Mouse (Mus musculus): ENCODE measurements around the gene Inip.

DNA sequence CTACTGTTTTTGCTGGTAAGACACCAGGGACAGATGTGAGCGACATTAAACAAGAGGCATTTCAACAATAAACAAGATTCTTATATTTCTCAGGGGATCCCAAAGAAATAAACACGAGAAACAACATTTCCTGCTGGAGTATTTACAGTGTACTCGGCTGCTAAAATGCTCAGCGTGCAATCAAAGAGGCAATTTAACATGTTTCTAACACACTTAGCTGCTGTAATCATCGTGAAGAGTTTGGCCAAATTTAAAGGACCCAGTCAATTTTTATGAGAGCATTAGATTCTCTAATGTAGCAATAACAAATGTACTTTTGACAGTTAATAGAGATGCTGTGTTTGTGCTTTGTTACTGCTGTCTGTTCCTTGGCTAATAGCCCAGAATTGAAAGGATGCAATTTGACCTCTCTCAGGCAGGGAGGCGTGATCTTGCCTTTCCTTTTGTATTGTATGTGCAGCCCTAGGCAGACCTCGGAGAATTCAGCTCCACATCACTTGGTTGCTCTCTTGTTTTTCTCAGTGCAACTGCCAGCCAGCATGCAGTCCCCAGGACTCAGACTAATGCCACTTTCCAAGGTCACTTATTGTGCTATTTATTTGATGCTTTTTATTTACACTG, 35.9 kb downstream of the Inip start:
- TF ChIP-seq CTCF (conservative IDR thresholded peaks at IDR 0.05; ENCODE audit: insufficient read depth, insufficient read length, low read depth, low read length) (no peak), POLR2A (IDR thresholded peaks at IDR 0.05; ENCODE audit: low read depth, low read length) (no peak)

All from kidney, adult 2 months (tissue).